Mouse (Mus musculus): ENCODE results near the gene Ddc.

DNA sequence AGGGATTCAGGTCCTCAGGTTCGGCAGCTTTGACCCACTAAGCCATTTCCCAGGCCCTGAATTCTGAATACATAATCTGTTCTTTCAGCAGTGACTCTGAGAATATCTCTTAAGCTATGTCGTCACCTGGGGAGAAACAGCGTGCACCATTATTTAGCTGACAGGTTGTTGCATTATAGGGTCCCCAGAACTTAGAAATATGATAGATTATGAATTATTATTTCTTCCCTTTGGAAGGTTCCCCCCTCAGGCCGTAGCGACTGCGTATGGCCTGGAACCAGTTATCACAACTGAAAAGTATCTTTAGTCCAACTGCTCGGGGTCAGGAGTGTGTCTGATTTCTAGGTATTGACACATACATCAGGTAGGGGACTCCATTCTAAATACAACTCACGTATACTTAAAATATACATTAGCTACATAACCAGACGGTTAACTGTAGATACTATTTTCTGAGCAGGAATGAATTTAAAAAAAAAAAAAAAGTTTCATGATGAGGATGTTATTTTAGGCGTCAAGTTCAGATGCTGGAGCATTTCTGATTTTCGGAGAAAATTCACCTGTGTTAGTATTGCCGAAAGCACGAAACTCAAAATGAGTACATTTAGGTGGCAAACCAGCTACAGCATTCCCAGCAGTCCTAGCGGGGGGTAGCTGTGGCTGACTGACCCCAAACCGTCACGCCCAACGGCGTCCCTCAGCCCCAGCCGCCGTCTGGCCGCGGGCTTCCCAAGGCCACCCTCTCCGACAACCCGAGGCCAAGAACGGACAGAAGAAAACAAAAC is 89.7 kb downstream of the Ddc start:
- TF ChIP-seq CTCF (IDR thresholded peaks at IDR 0.05; ENCODE audit: borderline replicate concordance, insufficient read depth, low read length): no peak
- TF ChIP-seq POLR2A (IDR thresholded peaks at IDR 0.05; ENCODE audit: low read depth, low read length): no peak

Data from embryonic fibroblast, embryonic 13.5 days (primary cell).